Mouse (Mus musculus) spleen, adult 12 weeks (tissue): ENCODE measurements around the gene Gm49387.

Experiments used
- DNase-seq: peaks from one replicate; pipeline ENCODE4 v3.0.0; 2022; ENCODE audit warnings: low spot score

Gm49387 gene

GRCm38 (mm10) chr14:31574903-31575665, 65.6 kb downstream of the Gm49387 start:
- no peak for DNase-seq

GRCm38 (mm10) chr14:31572561-31573175, 68.0 kb downstream of the Gm49387 start:
- DNase-seq, result no peak

- no peak for DNase-seq
These were observed 69.3 kb downstream of the Gm49387 start for GRCm38 (mm10) chr14:31571419-31571818.

- DNase-seq, result no peak
These were observed 70.3 kb downstream of the Gm49387 start for GRCm38 (mm10) chr14:31570131-31570951.

DNA sequence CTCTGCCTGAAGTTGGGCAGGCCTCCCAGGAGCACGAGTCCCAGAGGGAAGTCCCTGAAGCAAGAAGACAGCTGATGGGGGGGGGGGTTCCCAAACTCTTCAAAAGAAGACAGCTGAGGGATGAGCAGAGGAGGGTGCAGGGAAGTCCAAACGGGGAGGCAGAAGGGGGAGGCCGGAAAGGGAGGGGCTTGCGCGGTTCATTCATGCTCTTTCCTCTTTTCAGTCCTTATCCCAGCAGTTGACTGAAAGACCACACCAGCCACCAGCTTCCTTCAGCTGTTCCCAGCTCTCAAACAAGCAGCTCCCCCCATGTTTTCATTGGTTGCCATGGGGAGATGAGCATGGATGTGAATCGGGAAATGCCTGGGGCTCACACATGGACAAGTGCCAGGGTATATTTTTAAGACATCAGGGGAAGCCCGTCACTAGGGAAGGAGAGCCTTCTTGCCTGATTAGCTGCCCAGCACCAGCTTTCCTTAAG, 71.5 kb downstream of the Gm49387 start:
- no peak for DNase-seq

DNA sequence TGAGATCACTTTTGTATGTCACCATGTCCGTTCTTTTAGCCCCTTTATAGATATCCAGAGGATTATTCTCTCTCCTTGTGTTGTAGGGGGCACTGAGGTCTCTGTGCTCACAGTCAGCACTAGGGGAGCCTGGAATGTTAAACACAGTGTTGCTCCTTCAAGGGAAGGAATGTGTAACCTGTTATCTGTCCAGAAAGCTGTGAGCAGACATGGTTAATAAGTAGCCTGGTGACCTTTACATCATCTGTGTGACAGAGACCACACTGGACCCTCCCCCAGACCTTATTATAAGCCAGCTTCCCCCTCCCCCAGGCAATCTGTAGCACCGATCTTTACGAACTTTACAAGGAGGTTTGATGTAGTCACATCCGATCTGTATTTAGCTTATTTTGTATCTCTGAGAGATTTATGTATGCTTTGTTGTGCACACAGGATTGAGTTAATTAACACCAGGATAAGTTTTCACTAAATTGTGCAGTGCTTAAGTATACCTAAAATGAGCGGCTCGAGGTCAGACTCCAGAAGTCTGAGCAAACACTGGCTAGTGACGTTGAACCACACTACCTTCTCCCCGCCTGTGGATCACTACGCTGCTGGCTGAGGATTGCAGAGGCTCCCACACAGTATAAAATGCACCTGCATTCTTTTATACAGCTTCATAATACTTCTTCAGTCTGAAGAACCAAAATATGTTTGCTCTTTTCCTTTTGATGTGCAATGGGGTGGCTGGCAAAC, 75.0 kb downstream of the Gm49387 start:
- no peak for DNase-seq

- no peak for DNase-seq
These were observed 76.1 kb downstream of the Gm49387 start for GRCm38 (mm10) chr14:31564452-31565179.

GRCm38 (mm10) chr14:31560886-31561285, 79.8 kb downstream of the Gm49387 start:
- no peak for DNase-seq

GRCm38 (mm10) chr14:31559216-31559615, 81.5 kb downstream of the Gm49387 start:
- DNase-seq, result no peak

GRCm38 (mm10) chr14:31557784-31558183, 82.9 kb downstream of the Gm49387 start:
- DNase-seq, result no peak

DNA sequence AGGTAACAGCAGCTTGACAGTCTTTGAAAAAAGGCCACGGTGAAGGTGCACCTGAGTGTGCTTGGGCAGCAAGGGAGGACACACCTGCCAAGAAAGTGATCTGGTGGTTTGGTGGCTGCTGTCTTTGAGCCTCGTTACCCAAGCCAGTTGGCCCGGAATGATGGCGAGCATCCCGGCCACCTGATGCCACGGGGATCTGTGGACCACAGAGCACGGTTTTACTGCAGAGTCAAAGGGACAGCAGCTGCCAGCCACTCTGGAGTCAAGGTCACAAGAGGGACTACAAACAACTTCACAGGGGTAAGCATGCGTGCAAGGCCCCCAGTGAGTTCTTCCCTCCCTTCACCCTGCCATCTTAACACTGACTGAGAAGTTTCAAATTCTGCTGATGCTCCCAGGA, 83.4 kb downstream of the Gm49387 start:
- no peak for DNase-seq

GRCm38 (mm10) chr14:31556526-31557260, 84.0 kb downstream of the Gm49387 start:
- no peak for DNase-seq

- no peak for DNase-seq
These were observed 84.7 kb downstream of the Gm49387 start for GRCm38 (mm10) chr14:31555963-31556434.

GRCm38 (mm10) chr14:31555021-31555420, 85.7 kb downstream of the Gm49387 start:
- DNase-seq, result no peak

DNA sequence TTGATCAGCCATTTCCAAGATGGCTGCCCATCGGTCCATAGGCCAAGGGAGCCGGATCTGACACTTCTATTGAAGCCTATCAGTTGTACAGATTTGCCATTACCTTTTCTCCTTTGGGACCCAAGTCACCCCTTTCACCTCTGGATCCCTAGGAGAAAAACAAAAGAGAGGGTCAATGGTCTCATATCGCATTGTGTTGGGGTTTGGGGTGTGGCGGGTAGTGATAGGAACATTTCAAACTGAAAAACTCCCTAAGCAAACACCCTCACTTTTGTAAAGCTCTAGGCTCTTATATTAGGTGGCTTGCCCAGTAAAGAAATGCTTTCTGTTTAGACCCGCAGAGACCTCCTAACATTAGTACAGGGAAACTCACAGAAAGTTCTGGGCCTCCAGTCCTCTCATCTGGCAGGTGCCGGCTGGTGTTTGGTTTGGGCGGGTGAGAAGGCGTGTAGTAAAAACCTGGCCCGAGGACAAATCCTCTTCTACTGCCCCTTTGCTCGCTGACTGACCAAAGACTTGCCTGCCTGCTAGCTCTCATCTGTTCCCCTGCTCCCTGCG, 96.7 kb downstream of the Gm49387 start:
- no peak for DNase-seq

GRCm38 (mm10) chr14:31537298-31537697, 103.4 kb downstream of the Gm49387 start:
- no peak for DNase-seq

- DNase-seq, result no peak
These were observed 108.0 kb downstream of the Gm49387 start for GRCm38 (mm10) chr14:31532656-31533055.

DNA sequence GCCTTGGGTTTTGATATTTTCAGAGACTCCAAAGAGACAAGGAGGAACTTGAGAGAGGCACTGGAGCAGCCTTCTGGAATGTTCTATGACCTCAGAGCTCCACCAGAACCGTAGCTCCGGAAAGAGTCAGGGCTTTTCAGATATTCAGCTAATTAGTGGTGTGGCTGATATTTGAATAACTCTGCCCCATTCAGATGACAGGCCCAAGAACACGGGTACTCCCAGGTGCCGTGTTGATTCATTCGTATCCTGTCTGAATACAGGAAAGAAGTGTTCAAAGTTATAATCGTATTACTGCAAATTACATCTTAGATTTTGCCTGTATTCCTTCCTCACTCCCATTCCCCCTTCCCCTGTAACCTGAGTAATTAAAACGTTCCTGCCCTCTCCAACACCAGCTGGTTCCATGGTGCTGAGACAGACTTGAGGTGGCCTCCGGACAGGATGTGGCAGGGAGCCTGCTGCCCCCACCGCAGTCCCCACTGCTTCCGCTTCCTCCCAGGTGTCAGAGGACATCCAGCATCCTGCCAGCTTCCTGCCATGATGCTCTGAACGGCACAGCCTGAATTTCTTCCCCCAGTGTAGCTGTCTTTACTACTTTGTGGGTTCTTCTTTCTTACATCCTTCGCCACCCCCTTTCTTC, 109.1 kb downstream of the Gm49387 start:
- DNase-seq, result peak; percentile 34

GRCm38 (mm10) chr14:31530847-31531246, 109.8 kb downstream of the Gm49387 start:
- DNase-seq, result no peak
